Mouse (Mus musculus) bone marrow macrophage, adult 2 months (primary cell): ENCODE results near the gene Sp2.

Source experiments
- CTCF ChIP-seq: IDR thresholded peaks from 2 replicates; pipeline ENCODE4 v1.5.1; 2012; ENCODE audit warnings: low read depth, mild to moderate bottlenecking, low read length, moderate library complexity
- POLR2A ChIP-seq: IDR thresholded peaks from 2 replicates; pipeline ENCODE4 v1.6.1; 2012; ENCODE audit warnings: mild to moderate bottlenecking, low read depth, low read length, borderline replicate concordance

DNA sequence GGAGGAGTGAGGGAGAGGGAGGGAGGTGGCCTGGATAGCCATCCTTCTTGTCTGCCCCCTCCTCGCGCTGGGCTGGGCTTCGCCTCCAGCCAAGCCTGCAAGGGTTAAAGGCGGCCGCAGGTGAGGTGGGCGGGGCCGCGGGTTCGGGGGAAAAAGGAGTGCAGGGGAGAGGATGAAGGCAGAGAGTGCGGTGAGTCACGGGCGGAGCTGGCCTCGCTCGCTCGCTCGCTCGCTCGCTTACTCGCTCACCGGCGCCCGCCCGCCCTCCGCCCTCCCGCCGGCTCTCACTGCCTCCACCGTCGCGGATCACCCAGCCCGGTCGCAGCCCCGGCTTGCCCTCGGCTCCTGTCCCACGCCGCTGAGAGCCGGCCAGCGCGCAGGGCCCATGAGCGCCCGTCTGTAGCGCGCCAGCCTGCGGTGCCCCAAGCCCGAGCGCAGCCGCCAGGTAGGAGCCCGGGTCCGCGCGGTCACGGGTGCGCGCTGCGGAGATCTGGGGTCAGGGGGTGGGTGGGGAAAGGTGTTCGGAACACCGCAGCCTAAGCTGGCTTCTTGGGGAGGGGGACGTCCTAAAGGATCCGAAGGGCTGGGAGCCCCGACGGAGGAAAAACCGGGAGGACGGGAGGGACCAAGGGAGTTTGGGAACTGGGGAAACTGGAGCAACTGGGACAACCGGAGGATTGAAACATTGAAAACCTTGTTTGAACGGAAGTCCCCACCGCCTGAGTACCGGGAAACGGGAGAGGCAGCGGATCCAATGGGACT lies 36.0 kb upstream of the Sp2 start:
- TF ChIP-seq CTCF (no peak), POLR2A (no peak)
